Mouse (Mus musculus) neural tube, embryonic 10.5 days (tissue): Measurements from ENCODE around the gene Grb10.

Experiments used
- DNase-seq: peaks from one replicate; pipeline ENCODE4 v3.0.0-alpha.2; 2017; ENCODE audit warnings: low spot score; ENCODE audit errors: extremely low spot score

The Grb10 gene

GRCm38 (mm10) chr11:11970246-11970645, 68.2 kb downstream of the Grb10 start:
- no peak for DNase-seq

DNA sequence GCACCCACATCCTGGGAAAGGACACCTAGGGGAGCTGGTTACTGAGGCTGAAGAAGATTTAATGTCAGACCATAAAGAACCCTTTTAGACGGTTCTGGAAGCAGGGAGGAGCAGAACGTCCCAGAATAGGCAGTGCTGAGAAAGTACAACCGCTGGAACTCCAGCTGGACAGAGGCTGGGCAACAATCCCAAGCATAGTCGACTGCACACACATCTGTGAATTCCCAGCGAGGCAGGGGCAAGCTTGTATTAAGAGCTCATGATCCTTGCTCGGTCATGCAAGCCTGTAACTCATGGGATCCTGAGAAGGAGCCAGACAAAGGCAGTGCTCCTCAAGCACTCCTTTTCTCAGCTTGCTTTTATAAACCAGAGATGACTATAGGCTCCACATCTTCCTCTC, 69.7 kb downstream of the Grb10 start:
- no peak for DNase-seq

DNA sequence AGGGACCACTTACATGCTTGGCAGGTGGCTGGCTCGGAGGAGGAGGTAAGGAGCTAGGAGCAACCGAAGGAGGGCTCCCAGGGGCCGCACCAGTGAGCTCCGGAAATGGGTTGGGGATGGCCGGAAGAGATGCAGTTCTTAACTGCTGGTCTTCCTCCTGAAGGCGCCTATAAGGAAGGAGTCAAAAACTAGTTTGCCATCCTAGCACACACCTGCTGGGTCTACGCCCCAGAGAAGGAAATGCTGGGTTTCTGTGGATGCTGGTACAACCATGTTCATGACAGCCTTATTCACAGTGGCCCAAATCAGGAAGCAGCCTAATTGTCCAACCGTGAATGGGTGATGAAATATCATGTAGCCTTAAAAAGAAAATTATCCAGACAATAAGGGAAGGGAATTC, 71.0 kb downstream of the Grb10 start:
- no peak for DNase-seq

GRCm38 (mm10) chr11:11966220-11966619, 72.3 kb downstream of the Grb10 start:
- DNase-seq = no peak

- DNase-seq = no peak
Observed at GRCm38 (mm10) chr11:11965501-11966125, 72.9 kb downstream of the Grb10 start.

- no peak for DNase-seq
Observed at GRCm38 (mm10) chr11:11964729-11965128, 73.8 kb downstream of the Grb10 start.

DNA sequence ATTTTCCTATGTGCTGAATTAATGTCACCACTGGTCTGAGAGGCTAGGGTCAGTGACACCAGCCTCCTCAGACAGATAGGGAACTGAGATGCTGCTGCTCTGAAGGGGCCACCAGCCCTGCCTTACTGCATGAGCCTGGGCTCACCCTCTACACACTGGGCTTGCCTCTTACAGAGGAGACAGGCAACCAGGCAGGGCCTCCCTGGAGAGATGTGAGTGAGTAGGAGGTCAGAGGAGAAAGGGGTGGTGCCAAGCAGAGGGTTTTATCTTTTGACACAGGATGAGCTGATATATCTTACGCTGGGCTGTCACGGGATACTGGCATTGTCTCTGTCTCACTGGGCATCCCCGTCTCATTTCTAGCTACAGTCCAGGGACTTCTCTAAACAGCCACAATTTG, 74.9 kb downstream of the Grb10 start:
- no peak for DNase-seq

- no peak for DNase-seq
Observed at GRCm38 (mm10) chr11:11963065-11963464, 75.4 kb downstream of the Grb10 start.

- no peak for DNase-seq
Observed at GRCm38 (mm10) chr11:11962629-11962954, 75.9 kb downstream of the Grb10 start.

DNA sequence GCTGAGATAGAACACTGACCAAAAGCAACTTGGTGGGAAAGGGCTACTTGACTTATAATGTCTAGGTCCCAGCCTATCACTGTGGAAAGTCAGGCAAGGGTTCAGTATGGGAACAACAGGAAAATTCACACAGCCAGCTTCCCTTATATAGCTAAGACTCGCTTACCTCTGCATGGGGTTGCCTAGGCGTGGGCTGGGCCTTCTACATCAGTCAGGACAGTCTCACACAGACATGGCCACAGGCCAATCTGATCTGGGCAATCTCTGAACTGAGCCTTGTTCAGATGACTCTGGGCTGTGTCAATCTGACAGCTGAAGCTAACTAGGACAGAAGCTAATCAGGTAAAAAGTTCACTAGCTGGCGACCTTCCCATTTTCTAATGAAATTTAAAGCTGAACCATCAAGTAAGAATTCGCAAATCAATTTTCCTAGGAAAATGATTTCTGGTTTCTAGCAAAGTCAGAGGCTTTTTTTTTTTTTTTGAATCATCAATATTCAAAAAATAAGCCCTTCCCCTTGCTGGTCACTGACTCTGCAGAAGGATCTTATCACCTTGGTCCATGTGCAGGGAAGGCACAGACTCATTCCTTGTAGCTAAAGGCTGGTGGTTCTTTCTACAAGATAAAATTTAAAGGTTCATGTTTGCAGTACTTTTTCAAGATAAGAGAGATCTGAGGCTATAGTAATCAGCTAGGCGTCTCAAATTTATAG, 76.4 kb downstream of the Grb10 start:
- no peak for DNase-seq

DNA sequence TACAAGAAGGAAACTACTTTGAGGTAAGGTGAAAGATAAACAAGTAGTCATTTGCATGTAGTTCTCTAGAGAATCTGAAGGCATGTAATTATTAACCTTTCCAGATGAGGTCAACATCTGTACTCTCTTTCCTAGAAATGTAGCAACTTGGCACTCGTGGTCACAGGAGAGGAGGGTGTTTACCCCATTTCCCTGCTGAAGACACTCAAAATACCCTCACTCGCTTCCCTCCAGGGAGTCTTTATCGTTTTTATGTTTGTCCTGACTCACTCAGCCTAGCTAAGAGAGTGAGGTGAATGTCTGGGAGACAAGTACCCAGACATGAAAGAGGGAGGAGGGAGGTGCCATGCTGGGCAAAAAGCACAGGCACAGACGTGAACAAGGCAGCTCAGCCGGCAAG, 77.6 kb downstream of the Grb10 start:
- no peak for DNase-seq

DNA sequence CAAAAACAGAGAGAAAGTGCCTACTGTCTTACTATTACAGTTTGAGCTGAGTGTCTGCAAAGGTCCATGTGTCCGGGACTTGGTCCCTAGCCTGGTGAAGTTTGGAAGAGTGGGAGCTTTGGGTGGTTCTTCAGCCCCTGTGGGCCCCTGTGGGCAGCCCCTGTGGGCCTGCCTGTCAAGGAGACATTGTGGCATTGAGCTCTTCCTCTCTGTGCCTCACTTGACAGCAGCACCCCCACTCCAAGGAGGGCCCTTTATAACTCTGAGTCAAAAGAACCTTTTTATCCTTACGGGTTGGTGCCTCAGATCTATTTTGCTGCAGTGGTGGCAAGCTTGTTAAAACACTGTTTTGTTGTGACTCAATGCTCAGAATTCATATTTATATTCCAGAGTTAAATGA, 78.3 kb downstream of the Grb10 start:
- DNase-seq = no peak

DNA sequence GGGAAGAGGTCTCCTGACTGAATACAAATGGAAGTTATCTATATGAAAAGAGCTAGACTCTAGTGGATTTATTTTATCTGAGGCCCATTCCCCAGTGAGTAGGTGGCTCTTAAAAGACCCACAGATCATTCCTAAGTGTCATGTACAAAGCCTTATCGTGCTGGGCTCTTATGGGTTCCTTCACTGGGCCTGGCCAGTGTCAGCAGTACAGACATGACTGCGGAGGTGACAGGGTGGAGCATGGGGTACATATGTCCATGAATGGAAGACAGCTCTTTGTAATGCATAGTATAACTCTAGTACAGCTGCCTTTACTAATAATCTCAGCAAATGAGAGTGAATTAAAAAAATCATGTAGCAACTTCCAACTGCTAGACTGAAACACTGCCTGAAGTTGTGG, 80.0 kb downstream of the Grb10 start:
- DNase-seq = no peak

DNA sequence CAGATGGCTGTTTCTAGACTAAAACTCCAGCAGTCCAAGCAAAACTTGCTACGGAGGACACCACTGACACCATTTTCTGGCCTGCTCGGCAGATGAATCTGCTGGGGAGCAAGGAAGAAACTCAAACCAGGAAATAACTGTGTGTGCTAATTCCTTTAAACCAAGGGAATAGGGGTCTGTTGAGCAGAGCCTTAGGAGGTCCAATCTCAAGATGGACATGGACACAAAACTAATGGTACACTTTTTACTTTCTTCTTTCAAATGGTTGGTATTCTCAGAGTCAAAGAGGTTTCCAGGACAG, 80.5 kb downstream of the Grb10 start:
- no peak for DNase-seq

- DNase-seq = no peak
Observed at GRCm38 (mm10) chr11:11957211-11958060, 81.0 kb downstream of the Grb10 start.

- no peak for DNase-seq
Observed at GRCm38 (mm10) chr11:11955783-11956182, 82.7 kb downstream of the Grb10 start.

DNA sequence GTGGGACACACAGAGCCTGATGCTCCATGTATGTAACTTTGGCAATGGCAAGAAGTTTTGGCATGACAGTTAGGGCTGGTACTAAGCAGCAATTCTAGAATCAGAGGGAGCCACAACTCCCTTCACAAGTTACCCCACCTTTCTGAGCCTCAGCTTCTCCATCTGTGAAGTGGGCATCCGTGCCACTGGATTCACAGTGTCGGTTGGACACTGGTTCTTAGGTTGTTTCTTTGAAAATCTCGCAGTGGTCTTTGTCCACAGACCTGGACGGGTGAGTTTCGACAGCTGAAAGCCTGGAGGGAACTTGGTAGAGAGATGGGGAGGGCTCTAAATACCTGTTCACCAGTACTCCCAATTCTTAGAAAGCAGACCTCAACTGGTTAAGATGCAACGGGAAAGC, 83.9 kb downstream of the Grb10 start:
- DNase-seq = no peak

DNA sequence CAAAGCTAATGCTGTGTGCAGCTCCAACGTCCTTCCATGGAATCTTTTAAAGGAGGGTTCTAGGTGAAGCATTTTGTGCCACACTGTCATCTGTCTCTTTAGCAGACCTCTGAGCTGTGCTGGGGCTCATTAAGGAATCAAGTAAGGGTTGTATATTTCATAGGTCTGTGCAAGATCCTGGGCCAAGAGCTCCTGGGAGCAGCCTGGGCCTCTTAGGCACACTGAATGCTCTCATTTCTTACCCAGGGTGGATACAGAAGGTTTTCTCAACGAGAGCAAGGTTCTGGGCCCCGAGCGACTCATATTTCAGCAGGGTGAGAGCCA, 84.4 kb downstream of the Grb10 start:
- no peak for DNase-seq

DNA sequence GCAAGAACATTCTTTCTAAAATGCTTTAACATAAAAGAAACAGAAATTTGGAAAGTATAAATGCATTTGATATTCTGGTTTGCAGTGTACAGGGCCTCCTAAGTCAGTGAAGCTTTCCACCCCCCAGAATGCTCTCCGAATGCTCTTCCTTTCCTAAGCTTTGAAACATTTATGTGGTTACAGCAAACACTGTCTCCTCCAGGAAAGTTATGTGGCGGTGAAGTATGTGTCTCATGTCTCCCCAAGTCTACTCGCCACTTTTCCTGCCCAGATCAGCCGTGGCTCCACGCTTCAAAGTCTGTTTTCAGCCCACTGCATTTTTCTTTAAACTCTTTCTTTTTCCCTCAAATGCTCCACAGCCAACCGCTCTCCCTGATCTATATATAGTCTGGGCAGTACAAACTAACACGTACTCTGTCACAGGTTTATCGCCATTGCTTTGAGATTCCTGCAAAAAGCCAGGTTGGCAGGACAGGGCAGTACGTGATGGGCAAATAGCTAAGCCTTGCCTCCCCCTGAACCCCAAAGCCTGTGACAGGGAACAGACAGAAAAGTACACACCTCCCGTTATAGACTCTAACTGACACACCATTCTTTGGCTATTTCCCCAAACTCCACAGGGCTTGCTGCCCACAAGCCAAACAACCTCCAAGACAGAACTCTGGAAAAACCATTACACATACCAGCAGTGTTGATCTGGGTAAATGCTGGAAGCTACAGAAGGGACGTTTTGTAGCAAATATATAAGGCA, 84.9 kb downstream of the Grb10 start:
- DNase-seq = no peak

- DNase-seq = no peak
Observed at GRCm38 (mm10) chr11:11952569-11952968, 85.9 kb downstream of the Grb10 start.

DNA sequence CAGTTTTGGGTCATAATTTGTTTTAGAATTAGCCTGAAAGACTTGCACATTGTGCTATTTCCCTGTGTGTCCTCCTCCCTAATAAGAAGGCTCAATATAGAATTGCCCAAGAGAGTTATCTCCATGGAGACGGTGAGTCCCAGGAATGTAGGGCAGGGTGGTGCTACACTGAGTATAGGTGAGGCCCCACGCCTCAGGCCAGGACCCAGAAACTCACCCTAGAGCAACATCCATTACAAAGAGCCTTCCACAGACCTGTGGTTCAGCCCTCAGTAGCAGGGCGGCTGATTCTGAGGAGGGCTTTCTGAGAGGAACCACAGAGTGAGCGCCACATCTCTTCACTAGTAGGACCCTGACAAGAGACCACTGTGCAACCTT, 89.5 kb downstream of the Grb10 start:
- DNase-seq = no peak

GRCm38 (mm10) chr11:11948321-11948987, 90.0 kb downstream of the Grb10 start:
- no peak for DNase-seq
